9 mouse cellular contexts compared by ENCODE assay signal in the genomic region with DNA sequence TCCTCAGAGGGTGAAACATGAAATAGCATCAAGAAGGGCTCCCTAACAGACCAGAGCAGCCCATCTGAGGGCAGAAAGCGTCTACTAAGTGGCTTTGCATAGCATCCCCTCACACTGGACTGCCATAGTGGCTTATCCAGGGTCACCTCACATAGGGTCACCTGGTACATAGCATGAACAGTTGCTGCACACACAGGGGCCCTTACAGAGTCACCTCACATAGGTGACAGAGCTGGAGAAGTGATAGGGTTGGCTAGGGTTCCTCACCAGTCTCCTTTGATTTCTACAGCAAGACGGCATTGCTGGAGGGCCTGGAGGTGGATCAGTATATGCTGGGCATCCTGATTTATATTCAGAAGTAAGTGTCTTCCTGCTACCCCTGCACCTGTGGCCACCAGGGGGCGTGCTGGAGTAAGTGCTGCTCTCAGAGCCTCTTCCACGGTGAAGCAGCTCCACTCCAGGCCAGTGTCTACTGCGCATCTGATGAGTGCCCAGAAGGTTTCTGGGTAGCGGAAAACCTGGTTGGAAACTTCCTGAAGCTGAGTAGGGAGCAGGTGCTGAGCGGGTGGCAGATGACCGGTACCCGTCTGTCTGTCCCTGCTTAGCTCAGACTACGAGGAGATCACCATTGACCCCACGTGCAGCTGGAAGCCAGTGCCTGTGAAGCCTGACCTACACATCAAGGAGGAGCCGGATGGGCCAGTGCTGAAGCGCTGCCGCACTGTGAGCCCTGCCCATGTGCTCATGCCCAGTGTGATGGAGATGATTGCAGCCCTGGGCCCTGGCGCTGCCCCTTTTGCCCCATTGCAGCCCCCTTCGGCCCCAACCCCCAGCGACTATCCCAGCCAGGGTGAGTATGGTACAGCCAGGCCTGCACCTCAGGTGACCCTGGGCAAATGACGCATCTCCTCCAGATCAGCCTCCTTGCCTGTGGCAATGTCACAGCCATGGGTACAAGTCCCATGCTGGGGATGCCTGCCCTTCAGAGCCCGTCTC. TPM values are rescaled to one million over a fixed set of nuclear protein-coding genes. Genes with fewer than 3 reads are reported as not detected.
DNase-seq lines count a peak whose midpoint lies in the region; ATAC-seq and TF ChIP-seq lines count a peak whose summit lies in the region.
"Had no signal": no experiment of that assay in that cellular context is flagged by ENCODE, and none has a peak within 500 bp of the region (broad histone marks: within the 10 kb centered on the region; RNA-seq: fewer than 3 reads in every experiment).

No protein-coding gene starts in this region.

- H3K79me3 ChIP-seq in C2C12 (ENCODE audit: low read depth) = no peaks in the 10 kb centered on the region

- H3K79me2 ChIP-seq in C2C12 (ENCODE audit: control insufficient read depth, insufficient read depth) = no peaks in the 10 kb centered on the region

- H3ac ChIP-seq in C2C12 (ENCODE audit: control insufficient read depth, insufficient read length, low read depth) = no peak overlapping the region

- H3K4me3 ChIP-seq in C2C12 (ENCODE audit: insufficient read depth, poor library complexity, severe bottlenecking) = peak overlapping the region; percentile 6
- H3K4me3 ChIP-seq in limb, embryonic 10.5 days = no peak overlapping the region
- no peak overlapping the region for H3K4me3 ChIP-seq in neural tube, embryonic 11.5 days (ENCODE audit: low read depth, low read length)
- H3K4me3 ChIP-seq: limb, embryonic 13.5 days had no signal

- H3K9me3 ChIP-seq in limb, embryonic 10.5 days (replicated peaks) = no peaks in the 10 kb centered on the region
- no peaks in the 10 kb centered on the region for H3K9me3 ChIP-seq in neural tube, embryonic 11.5 days (ENCODE audit: control insufficient read depth, low read length)
- H3K9me3 ChIP-seq: limb, embryonic 13.5 days had no signal

- H3K27ac ChIP-seq in limb, embryonic 10.5 days = no peak overlapping the region
- no peak overlapping the region for H3K27ac ChIP-seq in neural tube, embryonic 11.5 days (ENCODE audit: low read depth, low read length)
- H3K27ac ChIP-seq: limb, embryonic 13.5 days had no signal

- no peak overlapping the region for H3K9ac ChIP-seq in neural tube, embryonic 11.5 days (ENCODE audit: low read length)

- H3K27me3 ChIP-seq in C2C12 (ENCODE audit: control insufficient read depth, insufficient read depth, insufficient read length) = no peaks in the 10 kb centered on the region
- H3K27me3 ChIP-seq in limb, embryonic 10.5 days (ENCODE audit: low read depth, poor library complexity, severe bottlenecking) = no peaks in the 10 kb centered on the region
- no peaks in the 10 kb centered on the region for H3K27me3 ChIP-seq in neural tube, embryonic 11.5 days (ENCODE audit: control insufficient read depth, insufficient read depth, low read length)
- H3K27me3 ChIP-seq: limb, embryonic 13.5 days had no signal

- 89% methylated on average over 19 of the region's 19 CpGs for whole genome bisulfite sequencing in limb, embryonic 10.5 days
- 89% methylated on average over 19 of the region's 19 CpGs for WGBS in neural tube, embryonic 11.5 days

- ATAC-seq in erythroblast, adult 5-6 weeks (replicated peaks; ENCODE audit: low FRiP score, poor library complexity, severe bottlenecking) = peak; percentile 67
- no peak; the same call in 1 of the 2 replicates for ATAC-seq in neural tube, embryonic 11.5 days (ENCODE audit: insufficient read depth, low FRiP score, low TSS enrichment)

- H3K4me2 ChIP-seq in neural tube, embryonic 11.5 days (ENCODE audit: low read depth) = no peak overlapping the region
- H3K4me2 ChIP-seq: limb, embryonic 13.5 days had no signal

- peak; percentile 65 for TF ChIP-seq CTCF in C2C12 (IDR thresholded peaks at IDR 0.05; ENCODE audit: control insufficient read depth, insufficient read depth, insufficient read length)

- peaks cover 24% of the 10 kb centered on the region for H3K4me1 ChIP-seq in limb, embryonic 10.5 days
- peaks cover 9% of the 10 kb centered on the region for H3K4me1 ChIP-seq in neural tube, embryonic 11.5 days (ENCODE audit: control insufficient read depth, insufficient read depth, low read length)

- peak; percentile 53 to 79 for DNase-seq in heart, postnatal 10 days
- no peak for DNase-seq in heart, postnatal 25 days (ENCODE audit: low spot score)
- DNase-seq in adrenal gland, adult 18-20 months (ENCODE audit: low spot score in 2 of 2) = peak; percentile 76 to 77
- peak; percentile 75 for DNase-seq in limb, embryonic 10.5 days (ENCODE audit: low spot score)
- peak; percentile 53 for DNase-seq in neural tube, embryonic 11.5 days (ENCODE audit: low spot score)
- peak; percentile 82 for DNase-seq in urinary bladder, postnatal 25 days (ENCODE audit: low spot score)

- intact Hi-C loops in heart, postnatal 10 days (cut with DNase I) = no loop called here
- intact Hi-C loops in heart, postnatal 25 days (cut with DNase I) = no loop called here

- H3K36me3 ChIP-seq in C2C12 (ENCODE audit: control insufficient read depth, insufficient read depth) = peaks cover 51% of the 10 kb centered on the region
- H3K36me3 ChIP-seq in limb, embryonic 10.5 days = peaks cover 86% of the 10 kb centered on the region
- H3K36me3 ChIP-seq in neural tube, embryonic 11.5 days (ENCODE audit: control insufficient read depth, insufficient read depth, low read length) = peaks cover 51% of the 10 kb centered on the region

TF ChIP-seq in C2C12, 6 proteins besides CTCF, POLR2A, EP300 and RAD21:
- TF ChIP-seq MAX (IDR thresholded peaks at IDR 0.05) = no peak
- no peak for TF ChIP-seq CEBPB (IDR thresholded peaks at IDR 0.05; ENCODE audit: low read depth)
- TF ChIP-seq MYOD1 (IDR thresholded peaks at IDR 0.05; ENCODE audit: control insufficient read depth, insufficient read length, low read depth) = no peak
- TF ChIP-seq MYOG (IDR thresholded peaks at IDR 0.05; ENCODE audit: control insufficient read depth, extremely low read depth, insufficient read length) = no peak
- TF ChIP-seq FOSL1 (IDR thresholded peaks at IDR 0.05; ENCODE audit: insufficient read depth, low read length, poor library complexity, severe bottlenecking) = no peak
- no peak for TF ChIP-seq USF1 (IDR thresholded peaks at IDR 0.05; ENCODE audit: low read depth)

RNA-seq across cellular contexts. Expression of gene Ppia, which starts 12.4 kb away (rescaled TPM):
- 100 to 1,000 TPM; 943 to 992 TPM for total RNA-seq in heart, postnatal 10 days (2021)
- 100 to 1,000 TPM; 316 to 357 TPM for total RNA-seq in heart, postnatal 25 days (2021)
- polyA plus RNA-seq in C2C12 (2012; fragmentation: generic; extraction: Trizol) = 4,929 TPM
- total RNA-seq in adrenal gland, adult 18-20 months (2021) = 1,000 to 10,000 TPM; 1,645 to 1,705 TPM
- 1,176 and 1,185 TPM in 2 replicates for total RNA-seq in erythroblast, adult 5-6 weeks (2015; ENCODE audit: low replicate concordance)
- 351 and 513 TPM in 2 replicates for total RNA-seq in erythroblast, adult 5-6 weeks (2017; ENCODE audit: low replicate concordance)
- polyA plus RNA-seq in limb, embryonic 10.5 days (2016; fragmentation: Nextera tagmentation; extraction: Ambion mirVana) = 5,840 and 6,698 TPM in 2 replicates
- polyA plus RNA-seq in neural tube, embryonic 11.5 days (2014; fragmentation: Nextera tagmentation; extraction: Ambion mirVana) = 4,780 and 5,005 TPM in 2 replicates

RNA-seq across cellular contexts. Expression of gene Zmiz2, which starts 13.9 kb away (rescaled TPM):
- 10 to 100 TPM; 43.2 to 44.3 TPM for total RNA-seq in heart, postnatal 10 days (2021)
- 10 to 100 TPM; 38.5 to 39.0 TPM for total RNA-seq in heart, postnatal 25 days (2021)
- 33.0 TPM for polyA plus RNA-seq in C2C12 (2012; fragmentation: generic; extraction: Trizol)
- 10 to 100 TPM; 48.8 to 51.2 TPM for total RNA-seq in adrenal gland, adult 18-20 months (2021)
- total RNA-seq in erythroblast, adult 5-6 weeks (2015; ENCODE audit: low replicate concordance) = 9.8 and 12.9 TPM in 2 replicates
- 1.5 and 3.1 TPM in 2 replicates for total RNA-seq in erythroblast, adult 5-6 weeks (2017; ENCODE audit: low replicate concordance)
- polyA plus RNA-seq in limb, embryonic 10.5 days (2016; fragmentation: Nextera tagmentation; extraction: Ambion mirVana) = 10.9 and 12.4 TPM in 2 replicates
- polyA plus RNA-seq in neural tube, embryonic 11.5 days (2014; fragmentation: Nextera tagmentation; extraction: Ambion mirVana) = 23.4 and 25.4 TPM in 2 replicates

RNA-seq across cellular contexts. Expression of gene H2afv, which starts 41.4 kb away (rescaled TPM):
- total RNA-seq in heart, postnatal 10 days (2021) = 10 to 100 TPM; 73.1 to 82.9 TPM
- total RNA-seq in heart, postnatal 25 days (2021) = 10 to 100 TPM; 67.7 to 69.4 TPM
- polyA plus RNA-seq in C2C12 (2012; fragmentation: generic; extraction: Trizol) = 153 TPM
- total RNA-seq in adrenal gland, adult 18-20 months (2021) = 10 to 100 TPM; 46.1 to 49.3 TPM
- 53.3 and 54.0 TPM in 2 replicates for total RNA-seq in erythroblast, adult 5-6 weeks (2015; ENCODE audit: low replicate concordance)
- 32.3 and 44.9 TPM in 2 replicates for total RNA-seq in erythroblast, adult 5-6 weeks (2017; ENCODE audit: low replicate concordance)
- polyA plus RNA-seq in limb, embryonic 10.5 days (2016; fragmentation: Nextera tagmentation; extraction: Ambion mirVana) = 583 and 781 TPM in 2 replicates
- 762 and 797 TPM in 2 replicates for polyA plus RNA-seq in neural tube, embryonic 11.5 days (2014; fragmentation: Nextera tagmentation; extraction: Ambion mirVana)
